Mouse (Mus musculus): Measurements from ENCODE around the gene Gm45717. TPM values are rescaled to one million over a fixed set of nuclear protein-coding genes. Genes with fewer than 3 reads are reported as not detected.
"Not testable (repeated sequence)": the region's sequence is repeated elsewhere in the genome, so short reads cannot be mapped to it uniquely, and the experiment has no call there.

Gene Gm45717
- polyA plus RNA-seq, 1 experiment from 2014 or later = not detected

DNA sequence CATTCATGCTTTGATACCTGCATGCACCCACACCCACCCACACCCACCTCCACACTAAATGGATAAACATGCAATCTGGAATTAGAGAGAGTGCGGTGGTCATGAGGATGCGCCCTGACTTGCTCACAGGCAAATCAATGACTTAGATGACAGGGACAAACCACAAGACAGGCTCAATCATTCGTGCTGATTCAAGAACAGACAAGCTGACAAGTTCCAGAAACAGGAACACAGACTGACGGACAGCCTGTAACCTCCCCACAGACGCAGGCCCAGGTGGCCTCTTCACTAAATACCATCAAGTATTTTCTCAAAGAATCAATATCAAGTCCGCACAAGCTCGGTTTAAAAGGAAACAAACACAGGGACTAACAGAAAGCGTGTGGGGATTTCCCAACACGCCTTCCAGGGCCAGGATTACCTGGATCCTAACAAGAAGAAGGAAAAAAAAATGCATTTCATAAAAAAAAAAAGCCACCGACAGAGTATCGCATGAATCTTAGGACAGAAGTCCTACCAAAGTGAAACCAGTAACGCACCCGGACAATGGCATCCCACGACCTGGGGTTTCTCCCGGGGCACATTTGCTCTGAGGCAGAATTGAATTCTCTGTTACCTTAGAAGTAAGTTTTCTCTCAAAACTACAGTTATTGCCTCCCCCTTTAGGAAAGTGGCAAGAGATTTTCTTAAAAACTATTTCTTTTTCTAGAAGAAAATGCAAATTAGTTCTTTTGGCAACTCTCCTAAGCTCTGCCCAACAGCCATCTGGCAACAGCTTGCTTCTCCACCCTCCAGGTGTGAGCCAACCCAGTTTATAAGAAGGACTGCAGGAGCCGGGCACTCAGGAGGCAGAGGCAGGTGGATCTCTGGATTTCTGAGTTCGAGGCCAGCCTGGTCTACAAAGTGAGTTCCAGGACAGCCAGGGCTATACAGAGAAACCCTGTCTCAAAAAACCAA, 31.7 kb upstream of the Gm45717 start:
- no peaks in the 10 kb centered on the region for H3K9me3 ChIP-seq (replicated peaks)
- ATAC-seq (ENCODE audit: low read depth) (no peak), DNase-seq (no peak)
- H3K4me2 ChIP-seq = no peak overlapping the region
- H3K4me1 ChIP-seq (replicated peaks) = peaks cover 12% of the 10 kb centered on the region
- no peaks in the 10 kb centered on the region for H3K27me3 ChIP-seq
- H3K36me3 ChIP-seq = no peaks in the 10 kb centered on the region
- no peak overlapping the region for H3K4me3 ChIP-seq (replicated peaks)
- H3K27ac ChIP-seq = no peak overlapping the region
- WGBS (ENCODE audit: insufficient replicate concordance) = 54% methylated on average over 17 of the region's 17 CpGs
- no peak overlapping the region for H3K9ac ChIP-seq

DNA sequence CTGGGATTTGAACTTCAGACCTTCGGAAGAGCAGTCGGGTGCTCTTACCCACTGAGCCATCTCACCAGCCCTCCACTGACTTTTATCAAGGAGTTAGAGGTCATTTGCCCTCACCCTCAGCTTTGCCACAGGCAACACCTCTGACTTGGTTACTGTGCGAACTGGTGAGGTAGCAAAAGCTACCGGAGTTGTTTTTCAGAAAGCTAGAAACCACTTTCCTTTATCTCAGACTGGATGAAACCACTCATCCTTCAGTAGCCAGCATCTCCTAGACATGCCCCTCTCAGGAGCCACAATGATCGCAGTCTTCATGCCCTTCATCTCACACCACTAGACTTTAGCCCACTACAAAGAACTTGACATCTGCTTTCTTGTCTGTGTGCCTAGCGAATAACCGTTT, 27.2 kb upstream of the Gm45717 start:
- DNase-seq (no peak), ATAC-seq (ENCODE audit: low read depth) (no peak)
- H3K27me3 ChIP-seq = no peaks in the 10 kb centered on the region
- no peaks in the 10 kb centered on the region for H3K36me3 ChIP-seq
- no peak overlapping the region for H3K4me2 ChIP-seq
- H3K9me3 ChIP-seq (replicated peaks) = no peaks in the 10 kb centered on the region
- no peak overlapping the region for H3K4me3 ChIP-seq (replicated peaks)
- H3K4me1 ChIP-seq (replicated peaks) = 0 out of 2 replicates have a peak, but pooled peaks cover 3% of the 10 kb centered on the region
- WGBS (ENCODE audit: insufficient replicate concordance) = 53% methylated on average over 7 of the region's 7 CpGs
- no peak overlapping the region for H3K27ac ChIP-seq
- no peak overlapping the region for H3K9ac ChIP-seq

DNA sequence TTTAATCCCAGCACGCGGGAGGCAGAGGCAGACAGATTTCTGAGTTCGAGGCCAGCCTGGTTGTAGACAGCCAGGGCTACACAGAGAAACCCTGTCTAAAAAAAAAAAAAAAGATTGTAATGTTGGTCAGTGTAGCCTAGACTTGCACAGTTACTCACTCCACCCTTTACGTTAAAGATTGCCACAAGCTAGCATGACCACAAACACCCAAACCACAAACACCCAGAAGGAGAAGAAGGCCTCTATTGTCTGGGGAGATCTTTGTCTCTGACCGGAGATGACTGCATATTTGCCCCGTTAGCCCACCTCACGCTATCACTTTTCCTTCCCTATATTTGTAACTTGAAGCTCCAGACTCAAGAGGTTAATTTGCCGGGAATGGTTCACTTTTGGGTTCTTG, 26.0 kb upstream of the Gm45717 start:
- H3K27me3 ChIP-seq = no peaks in the 10 kb centered on the region
- ATAC-seq (ENCODE audit: low read depth) = no peak
- no peaks in the 10 kb centered on the region for H3K9me3 ChIP-seq (replicated peaks)
- no peak overlapping the region for H3K27ac ChIP-seq
- 0 out of 2 replicates have a peak, but pooled peaks cover 3% of the 10 kb centered on the region for H3K4me1 ChIP-seq (replicated peaks)
- no peak overlapping the region for H3K4me3 ChIP-seq (replicated peaks)
- H3K9ac ChIP-seq = no peak overlapping the region
- no peaks in the 10 kb centered on the region for H3K36me3 ChIP-seq
- WGBS (ENCODE audit: insufficient replicate concordance) = 25% methylated on average over 8 of the region's 8 CpGs
- no peak overlapping the region for H3K4me2 ChIP-seq
- DNase-seq = no peak

DNA sequence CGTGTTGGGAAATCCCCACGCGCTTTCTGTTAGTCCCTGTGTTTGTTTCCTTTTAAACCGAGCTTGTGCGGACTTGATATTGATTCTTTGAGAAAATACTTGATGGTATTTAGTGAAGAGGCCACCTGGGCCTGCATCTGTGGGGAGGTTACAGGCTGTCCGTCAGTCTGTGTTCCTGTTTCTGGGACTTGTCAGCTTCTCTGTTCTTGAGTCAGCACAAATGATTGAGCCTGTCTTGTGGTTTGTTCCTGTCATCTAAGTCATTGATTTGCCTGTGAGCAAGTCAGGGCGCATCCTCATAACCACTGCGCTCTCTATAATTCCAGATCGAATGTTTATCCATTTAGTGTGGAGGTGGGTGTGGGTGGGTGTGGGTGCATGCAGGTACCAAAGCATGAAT, 21.0 kb upstream of the Gm45717 start:
- not testable (repeated sequence) for H3K4me3 ChIP-seq (replicated peaks); DNase-seq; ATAC-seq (ENCODE audit: low read depth); H3K9me3 ChIP-seq (replicated peaks); H3K27ac ChIP-seq; H3K4me1 ChIP-seq (replicated peaks); H3K36me3 ChIP-seq; H3K27me3 ChIP-seq; H3K9ac ChIP-seq; H3K4me2 ChIP-seq
- WGBS (ENCODE audit: insufficient replicate concordance) = 54% methylated on average over 9 of the region's 9 CpGs

DNA sequence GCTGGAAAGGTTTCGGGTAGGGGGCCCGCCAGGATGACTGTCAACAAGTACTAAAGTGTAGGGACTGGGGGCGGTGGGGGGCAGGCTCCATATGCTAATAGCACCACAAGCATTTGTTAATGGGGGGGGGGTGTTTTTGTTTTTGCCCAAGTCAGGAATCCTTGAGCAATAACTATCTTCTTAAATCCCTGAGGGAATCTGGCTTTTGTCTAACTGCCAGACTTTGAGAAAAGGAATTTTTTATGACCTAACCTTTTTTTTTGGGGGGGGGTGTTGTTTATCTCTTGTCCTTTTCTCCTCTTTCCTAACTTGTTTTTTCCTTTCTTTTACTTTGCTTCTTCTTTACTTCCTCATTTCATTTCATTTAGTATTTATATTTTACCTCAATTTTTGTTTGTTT, 19.7 kb upstream of the Gm45717 start:
- Histone ChIP-seq H3K9me3 (replicated peaks) (no peaks in the 10 kb centered on the region), H3K36me3 (no peaks in the 10 kb centered on the region), H3K4me2 (no peak overlapping the region), H3K27ac (no peak overlapping the region), H3K4me1 (replicated peaks) (peaks cover 18% of the 10 kb centered on the region), H3K27me3 (no peaks in the 10 kb centered on the region), H3K9ac (no peak overlapping the region), H3K4me3 (replicated peaks) (no peak overlapping the region)
- 57% methylated on average over 3 of the region's 3 CpGs for whole genome bisulfite sequencing (ENCODE audit: insufficient replicate concordance)
- DNase-seq (no peak), ATAC-seq (ENCODE audit: low read depth) (no peak)

DNA sequence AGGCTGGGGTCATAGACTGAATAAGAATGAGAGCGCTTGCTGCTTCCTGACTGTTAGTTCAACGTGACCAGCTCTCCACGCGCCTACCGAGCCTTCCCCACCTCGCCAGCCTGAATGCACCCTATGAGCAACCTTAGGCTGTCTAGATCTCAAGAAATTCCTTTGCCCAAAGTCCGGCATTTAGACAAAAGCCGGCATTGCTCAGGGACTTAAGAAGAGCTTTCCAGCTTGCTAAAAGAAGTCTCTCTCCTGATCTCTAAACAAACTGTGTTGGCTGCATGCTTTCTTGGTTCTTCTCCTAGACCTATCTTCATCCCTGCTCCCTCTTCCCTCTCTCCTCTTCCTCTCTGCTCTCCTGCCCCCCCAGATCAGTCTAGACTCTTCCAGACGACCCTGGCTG, 19.2 kb upstream of the Gm45717 start:
- ATAC-seq (ENCODE audit: low read depth) (no peak), DNase-seq (no peak)
- H3K9ac ChIP-seq = no peak overlapping the region
- no peaks in the 10 kb centered on the region for H3K9me3 ChIP-seq (replicated peaks)
- H3K36me3 ChIP-seq = no peaks in the 10 kb centered on the region
- 27% methylated on average over 9 of the region's 9 CpGs for WGBS (ENCODE audit: insufficient replicate concordance)
- H3K27ac ChIP-seq = no peak overlapping the region
- no peak overlapping the region for H3K4me3 ChIP-seq (replicated peaks)
- H3K27me3 ChIP-seq = no peaks in the 10 kb centered on the region
- H3K4me2 ChIP-seq = no peak overlapping the region
- peaks cover 24% of the 10 kb centered on the region for H3K4me1 ChIP-seq (replicated peaks)

DNA sequence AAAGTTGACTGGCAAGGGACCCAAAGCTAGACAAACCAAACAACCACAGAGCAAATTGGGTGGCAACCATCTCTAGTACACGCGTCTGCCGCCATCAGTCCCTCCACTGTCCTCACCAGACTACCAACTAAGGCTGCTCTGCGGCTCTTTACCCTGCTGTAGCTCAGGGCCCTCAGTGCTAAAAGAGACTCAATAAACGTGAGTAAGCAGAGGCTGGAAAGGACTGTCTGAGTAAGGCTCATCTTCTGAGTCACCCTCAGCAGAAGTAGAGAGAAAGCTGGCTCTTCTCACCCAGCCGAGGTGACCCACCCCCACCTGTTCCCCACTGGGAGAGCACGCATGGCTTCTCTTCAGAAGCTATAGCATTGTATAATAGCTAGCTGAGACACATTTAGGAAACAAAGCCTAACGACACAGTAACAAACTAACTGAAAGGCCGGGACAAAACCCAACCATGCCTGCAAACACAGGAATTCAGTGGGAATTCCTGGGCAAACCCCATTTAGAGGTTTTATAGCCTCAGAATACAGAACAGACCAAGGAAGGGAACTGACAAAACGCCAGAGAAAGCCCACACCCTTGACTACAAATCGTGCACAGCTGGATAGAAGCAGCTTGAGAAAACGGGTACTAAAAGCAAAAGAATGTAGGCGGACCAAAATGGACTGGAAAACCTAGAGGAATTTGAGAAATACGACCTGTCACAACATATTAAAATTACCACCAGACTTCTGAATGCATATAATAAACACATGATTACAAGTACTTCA, 17.8 kb upstream of the Gm45717 start:
- no peak overlapping the region for H3K27ac ChIP-seq
- H3K9ac ChIP-seq = no peak overlapping the region
- 55% methylated on average over 14 of the region's 14 CpGs for WGBS (ENCODE audit: insufficient replicate concordance)
- no peaks in the 10 kb centered on the region for H3K27me3 ChIP-seq
- DNase-seq (no peak), ATAC-seq (ENCODE audit: low read depth) (no peak)
- H3K36me3 ChIP-seq = no peaks in the 10 kb centered on the region
- no peak overlapping the region for H3K4me3 ChIP-seq (replicated peaks)
- no peaks in the 10 kb centered on the region for H3K9me3 ChIP-seq (replicated peaks)
- H3K4me1 ChIP-seq (replicated peaks) = peaks cover 33% of the 10 kb centered on the region
- H3K4me2 ChIP-seq = no peak overlapping the region

DNA sequence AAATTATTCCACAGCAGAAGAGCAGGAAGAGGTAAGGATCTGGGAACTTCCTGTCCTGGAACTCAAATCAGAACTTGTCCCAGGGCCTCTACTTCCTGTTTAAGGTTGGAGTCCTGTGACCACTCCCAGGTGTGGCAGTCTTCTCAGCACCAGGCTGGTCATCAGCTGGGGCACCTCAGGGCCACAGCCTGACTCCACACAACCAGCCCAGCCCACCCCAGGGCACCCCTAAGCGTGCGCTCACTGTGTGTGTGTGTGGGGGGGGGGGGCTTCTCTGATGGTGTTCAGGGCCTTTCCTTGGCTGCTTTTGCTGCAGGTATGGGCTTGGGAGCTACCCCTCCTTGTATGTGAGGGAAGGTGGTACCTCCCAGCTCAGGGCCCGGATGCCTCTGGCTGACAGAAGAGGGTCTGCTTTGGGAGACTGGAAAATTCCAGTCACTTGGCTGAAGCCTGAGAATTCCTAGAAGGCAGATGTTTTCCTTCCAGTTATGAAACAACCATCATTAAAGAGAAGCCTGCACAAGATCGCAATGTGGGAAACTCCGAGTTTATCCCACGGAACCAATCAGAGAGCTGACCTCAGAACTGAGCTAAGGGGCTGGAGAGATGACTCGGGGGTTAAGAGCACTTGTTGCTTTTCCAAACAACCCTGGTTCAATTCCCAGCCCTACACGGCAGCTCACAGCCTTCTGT, 15.9 kb upstream of the Gm45717 start:
- Histone ChIP-seq H3K36me3 (no peaks in the 10 kb centered on the region), H3K9me3 (replicated peaks) (no peaks in the 10 kb centered on the region), H3K27ac (no peak overlapping the region), H3K4me2 (no peak overlapping the region), H3K4me3 (replicated peaks) (no peak overlapping the region), H3K4me1 (replicated peaks) (peaks cover 38% of the 10 kb centered on the region), H3K9ac (no peak overlapping the region), H3K27me3 (no peaks in the 10 kb centered on the region)
- no peak for ATAC-seq (ENCODE audit: low read depth)
- no peak for DNase-seq
- WGBS (ENCODE audit: insufficient replicate concordance) = 76% methylated on average over 8 of the region's 8 CpGs

DNA sequence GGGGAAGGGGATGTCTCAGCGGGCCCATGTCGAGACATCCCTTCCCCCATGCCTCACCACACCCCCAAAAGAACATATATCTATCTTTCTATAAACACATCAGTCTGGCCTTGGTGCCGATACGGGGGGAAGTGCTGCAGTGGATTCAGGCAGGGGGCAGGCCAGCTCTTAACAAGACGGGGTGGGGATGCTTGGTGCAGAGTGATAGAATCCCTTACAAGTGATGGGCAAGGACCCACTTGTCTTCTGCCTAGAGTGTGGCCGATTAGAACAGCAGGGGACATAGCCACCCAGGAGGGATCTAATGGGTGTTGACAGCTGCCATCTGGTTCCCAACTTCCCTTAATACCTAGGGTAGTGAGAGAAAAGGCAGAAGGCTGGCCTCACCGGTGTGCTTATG, 15.2 kb upstream of the Gm45717 start:
- no peak overlapping the region for H3K4me3 ChIP-seq (replicated peaks)
- no peak overlapping the region for H3K27ac ChIP-seq
- ATAC-seq (ENCODE audit: low read depth) = no peak
- no peaks in the 10 kb centered on the region for H3K27me3 ChIP-seq
- H3K9ac ChIP-seq = no peak overlapping the region
- WGBS (ENCODE audit: insufficient replicate concordance) = 31% methylated on average over 7 of the region's 7 CpGs
- no peak for DNase-seq
- peaks cover 38% of the 10 kb centered on the region for H3K4me1 ChIP-seq (replicated peaks)
- H3K4me2 ChIP-seq = no peak overlapping the region
- H3K36me3 ChIP-seq = no peaks in the 10 kb centered on the region
- no peaks in the 10 kb centered on the region for H3K9me3 ChIP-seq (replicated peaks)

DNA sequence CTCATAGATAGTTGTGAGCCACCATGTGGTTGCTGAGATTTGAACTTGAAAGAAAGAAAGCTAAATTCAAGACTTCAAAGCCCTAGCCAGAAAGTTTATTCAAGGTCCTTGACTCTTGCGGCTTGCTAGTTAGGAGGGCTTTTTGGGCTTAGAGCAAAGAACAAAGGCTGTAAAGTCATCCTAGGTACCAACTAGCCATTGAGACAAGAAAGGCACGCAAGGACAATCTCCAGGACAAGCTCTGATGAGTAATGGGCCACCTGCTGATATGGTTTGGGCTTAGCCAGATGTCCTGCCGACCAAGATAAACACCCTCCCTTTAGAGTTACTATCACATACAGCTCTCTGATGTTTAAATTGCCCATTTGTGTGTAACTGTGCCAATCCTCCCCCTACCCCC, 13.0 kb upstream of the Gm45717 start:
- H3K4me3 ChIP-seq (replicated peaks); H3K9ac ChIP-seq; H3K27me3 ChIP-seq; H3K9me3 ChIP-seq (replicated peaks); H3K27ac ChIP-seq; DNase-seq; H3K36me3 ChIP-seq; H3K4me2 ChIP-seq; ATAC-seq (ENCODE audit: low read depth): not testable (repeated sequence)
- 26% methylated on average over 3 of the region's 3 CpGs for whole genome bisulfite sequencing (ENCODE audit: insufficient replicate concordance)
- H3K4me1 ChIP-seq (replicated peaks) = peaks cover 34% of the 10 kb centered on the region

DNA sequence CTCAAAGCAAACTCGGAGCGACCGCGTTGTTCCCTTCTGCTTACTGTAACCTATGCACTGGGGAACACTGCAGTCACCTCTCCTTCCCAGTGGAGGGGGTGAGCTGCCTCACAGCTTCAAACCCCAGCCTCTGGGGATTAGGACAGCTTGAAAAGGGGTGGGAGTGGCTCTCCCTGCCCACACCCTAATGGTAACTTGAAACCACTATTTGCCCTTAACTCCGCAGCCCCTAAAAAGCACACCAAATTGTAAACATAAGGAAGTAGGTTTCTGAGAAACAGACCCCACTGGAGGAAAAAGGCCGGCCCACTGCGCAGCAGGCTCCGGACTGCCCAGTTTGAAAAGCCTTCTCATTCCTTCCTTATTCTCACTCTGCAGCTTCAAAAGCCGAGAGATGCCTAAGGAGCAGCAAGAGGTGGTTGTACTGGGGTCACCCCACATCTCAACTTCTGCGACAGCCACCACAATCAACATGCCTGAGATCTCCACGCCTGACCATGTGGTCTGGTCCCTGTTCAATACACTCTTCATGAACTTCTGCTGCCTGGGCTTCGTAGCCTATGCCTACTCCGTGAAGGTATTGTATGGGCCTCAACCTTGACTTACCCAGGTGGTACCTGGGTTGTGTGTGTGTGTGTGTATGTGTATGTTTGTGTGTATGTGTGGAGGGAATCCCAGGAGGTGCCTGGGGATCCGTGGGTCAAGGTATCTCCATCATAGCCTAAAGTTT, 12.3 kb upstream of the Gm45717 start:
- ATAC-seq (ENCODE audit: low read depth) = no peak; the same call in 1 of the 2 replicates
- peaks cover 34% of the 10 kb centered on the region for H3K4me1 ChIP-seq (replicated peaks)
- H3K9ac ChIP-seq = no peak overlapping the region
- no peak for DNase-seq
- H3K27me3 ChIP-seq = no peaks in the 10 kb centered on the region
- no peak overlapping the region for H3K4me3 ChIP-seq (replicated peaks)
- 14% methylated on average over 14 of the region's 14 CpGs for WGBS (ENCODE audit: insufficient replicate concordance)
- no peak overlapping the region for H3K4me2 ChIP-seq
- H3K27ac ChIP-seq = no peak overlapping the region
- no peaks in the 10 kb centered on the region for H3K9me3 ChIP-seq (replicated peaks)
- no peaks in the 10 kb centered on the region for H3K36me3 ChIP-seq

Data from liver, embryonic 13.5 days (tissue).